Mouse (Mus musculus): Measurements from ENCODE around the gene Med13.

- TF ChIP-seq CTCF (IDR thresholded peaks at IDR 0.05; ENCODE audit: low read depth, low read length), result no peak
- TF ChIP-seq POLR2A (IDR thresholded peaks at IDR 0.05; ENCODE audit: extremely low read depth, insufficient read depth, low read length), result no peak
Measured at GRCm38 (mm10) chr11:86381478-86382091, 24.2 kb upstream of the Med13 start.
